Mouse (Mus musculus) brown adipose tissue, adult 24 weeks (tissue): ENCODE measurements around the gene Apbb2. TPM values are rescaled to one million over a fixed set of nuclear protein-coding genes. Genes with fewer than 3 reads are reported as not detected.
"Not testable (repeated sequence)": the region's sequence is repeated elsewhere in the genome, so short reads cannot be mapped to it uniquely, and the experiment has no call there.

Experiments used
- H3K27ac ChIP-seq: fragments of 200-500 bp; replicated peaks from 2 replicates; pipeline ENCODE4 v1.5.1; 2012; ENCODE audit warnings: low read depth, mild to moderate bottlenecking, low read length
- H3K4me1 ChIP-seq: fragments of 200-500 bp; 2 replicates; pipeline ENCODE4 v1.6.1; 2012; ENCODE audit warnings: low read length, mixed read lengths; ENCODE audit not compliant: control insufficient read depth, insufficient read depth, insufficient read length
- H3K4me3 ChIP-seq: fragments of 200-500 bp; 2 replicates; pipeline ENCODE4 v1.5.1; 2012; ENCODE audit warnings: low read depth, mild to moderate bottlenecking, low read length, moderate library complexity; ENCODE audit not compliant: insufficient read depth
- polyA plus RNA-seq: library from polyadenylated mRNA; stranded (reverse); fragments of >200 nt; gene quantifications from 2 replicates; pipeline ENCODE4 v1.2.4, GENCODE M21; 2012; ENCODE audit not compliant: missing spikeins, insufficient read depth, insufficient read length

The Apbb2 gene
- polyA plus RNA-seq, 1 experiment: 3.5 TPM

DNA sequence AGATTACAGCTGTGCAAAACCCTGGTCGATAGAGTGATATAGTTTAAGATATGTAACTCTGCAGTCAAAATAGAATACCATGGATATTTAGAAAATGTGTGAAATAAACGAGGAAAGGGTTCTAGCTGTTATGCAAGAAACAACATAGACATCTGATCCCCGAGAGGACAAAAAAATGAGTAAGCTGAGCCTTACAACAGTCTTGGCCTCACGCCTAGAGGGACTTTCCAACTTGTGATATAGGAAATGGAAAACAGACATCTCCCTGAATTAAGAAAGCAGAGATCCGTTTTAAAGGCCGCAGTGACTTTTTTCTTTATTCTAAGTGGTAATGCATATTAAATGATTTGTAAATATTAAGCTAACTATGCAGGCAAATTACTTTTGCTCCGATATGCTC, 349.0 kb downstream of the Apbb2 start:
- Histone ChIP-seq H3K4me3 (no peak overlapping the region), H3K4me1 (no peaks in the 10 kb centered on the region), H3K27ac (no peak overlapping the region)

DNA sequence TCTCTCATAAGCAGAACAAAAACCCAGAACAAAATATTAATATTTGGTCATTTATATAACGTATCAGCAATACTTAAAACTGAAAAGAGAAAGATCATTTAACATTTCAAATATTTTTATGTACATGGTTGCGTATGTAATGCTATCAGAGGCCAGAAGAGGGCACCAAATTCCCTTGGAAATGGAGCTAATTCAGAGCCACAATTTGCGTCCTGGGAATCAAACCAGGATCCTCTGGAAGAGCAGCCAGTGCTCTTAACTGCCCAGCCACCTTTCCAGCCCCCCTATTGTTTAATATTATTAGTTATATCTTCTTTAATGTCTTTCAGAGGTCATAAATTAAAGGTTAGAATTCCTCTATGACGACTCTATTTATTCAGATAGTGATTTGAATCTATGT, 355.2 kb downstream of the Apbb2 start:
- no peaks in the 10 kb centered on the region for H3K4me1 ChIP-seq
- no peak overlapping the region for H3K27ac ChIP-seq
- H3K4me3 ChIP-seq: no peak overlapping the region

DNA sequence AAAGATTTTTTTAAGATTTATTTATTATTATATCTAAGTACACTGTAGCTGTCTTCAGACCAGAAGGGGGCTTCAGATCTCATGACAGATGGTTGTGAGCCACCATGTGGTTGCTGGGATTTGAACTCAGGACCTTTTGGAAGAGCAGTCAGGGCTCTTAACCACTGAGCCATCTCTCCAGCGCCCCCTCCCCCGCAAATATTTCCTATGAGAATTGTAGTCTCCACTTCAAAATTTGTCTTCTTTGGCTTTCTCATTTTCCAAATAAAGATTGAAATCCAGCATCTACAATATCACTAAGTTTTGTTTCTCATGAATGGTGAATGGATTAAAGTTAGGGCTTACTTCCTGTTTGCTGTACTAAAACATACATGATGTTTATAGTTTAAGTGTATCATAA, 356.1 kb downstream of the Apbb2 start:
- H3K27ac ChIP-seq: no peak overlapping the region
- no peak overlapping the region for H3K4me3 ChIP-seq
- H3K4me1 ChIP-seq: no peaks in the 10 kb centered on the region

DNA sequence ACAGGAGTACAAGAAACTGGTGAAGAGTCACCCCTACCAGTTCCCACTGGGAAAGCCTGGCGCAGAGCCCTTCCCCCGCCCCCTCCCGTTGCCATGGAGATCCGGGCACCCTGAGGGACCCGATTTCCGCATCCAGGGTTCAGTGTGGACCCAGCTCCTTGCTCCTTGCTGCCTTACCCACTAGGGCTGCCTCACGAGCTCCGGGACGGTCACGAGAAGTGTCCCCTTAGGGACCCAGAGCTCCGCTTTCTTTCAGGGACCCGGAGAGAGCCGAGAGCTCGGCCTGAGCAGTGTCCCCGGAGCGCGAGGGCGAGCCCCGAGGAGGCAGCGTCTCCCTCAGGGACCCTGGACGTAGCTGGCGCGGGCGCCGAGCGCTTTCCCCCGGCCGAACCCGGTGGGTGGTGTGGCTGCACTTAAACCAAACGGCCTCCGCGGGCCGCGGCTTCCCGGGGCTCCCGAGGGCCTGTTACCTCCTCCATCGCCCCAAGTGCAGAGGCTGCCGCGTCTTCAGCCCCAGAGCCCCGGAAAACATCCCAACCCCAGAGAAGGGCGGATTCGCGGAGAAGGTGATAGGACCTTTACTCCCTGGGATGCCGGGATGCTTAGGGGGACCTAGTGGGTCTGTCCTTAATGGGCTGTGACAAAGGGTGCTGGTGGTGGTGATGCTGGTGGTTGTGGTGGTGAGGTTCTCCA, 358.7 kb downstream of the Apbb2 start, which contains the start of gene Nsun7:
Gene Nsun7 (plus strand): TSS at position 142 of the 693 bp plus-strand sequence.
- Histone ChIP-seq H3K27ac (no peak within 1 kb of the TSS), H3K4me1 (no peaks in the 10 kb centered on the region), H3K4me3 (peak within 1 kb of the TSS; percentile 63)

DNA sequence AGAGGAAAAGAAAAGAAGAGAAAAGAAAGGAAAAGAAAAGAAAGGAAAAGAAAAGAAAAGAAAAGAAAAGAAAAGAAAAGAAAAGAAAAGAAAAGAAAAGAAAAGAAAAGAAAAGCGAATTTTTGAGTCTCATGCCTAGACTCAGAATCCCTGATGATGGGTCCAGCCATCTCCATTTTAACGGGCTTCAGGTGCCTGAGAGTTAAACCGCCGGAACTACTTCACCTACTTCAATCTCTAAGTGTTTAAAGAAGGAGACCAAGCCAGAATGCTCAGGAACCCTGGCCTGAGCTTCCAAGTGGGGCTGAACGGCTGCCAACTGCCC, 359.2 kb downstream of the Apbb2 start:
- not testable (repeated sequence) for H3K4me1 ChIP-seq, H3K27ac ChIP-seq
- H3K4me3 ChIP-seq: peak overlapping the region; percentile 63

DNA sequence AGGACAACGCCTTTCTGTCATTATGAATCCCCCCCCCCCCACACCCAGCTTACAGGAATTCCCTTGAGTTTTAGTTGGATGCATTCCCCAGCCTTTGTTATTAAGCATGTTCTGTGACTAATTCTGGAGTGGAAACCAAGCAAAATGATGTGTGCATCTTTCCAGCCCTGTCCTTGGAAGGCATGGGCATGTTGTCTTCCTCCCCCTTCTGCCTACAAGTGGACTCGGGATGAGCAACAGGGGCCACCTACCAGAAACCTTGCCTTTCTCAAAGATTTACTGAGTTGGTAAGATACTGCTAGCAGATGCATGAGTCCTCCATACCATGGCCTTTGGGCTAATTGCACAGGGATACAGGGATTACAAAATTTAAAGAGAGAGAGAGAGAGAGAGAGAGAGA, 359.6 kb downstream of the Apbb2 start:
- Histone ChIP-seq H3K4me1 (no peaks in the 10 kb centered on the region), H3K4me3 (no peak overlapping the region), H3K27ac (no peak overlapping the region)

DNA sequence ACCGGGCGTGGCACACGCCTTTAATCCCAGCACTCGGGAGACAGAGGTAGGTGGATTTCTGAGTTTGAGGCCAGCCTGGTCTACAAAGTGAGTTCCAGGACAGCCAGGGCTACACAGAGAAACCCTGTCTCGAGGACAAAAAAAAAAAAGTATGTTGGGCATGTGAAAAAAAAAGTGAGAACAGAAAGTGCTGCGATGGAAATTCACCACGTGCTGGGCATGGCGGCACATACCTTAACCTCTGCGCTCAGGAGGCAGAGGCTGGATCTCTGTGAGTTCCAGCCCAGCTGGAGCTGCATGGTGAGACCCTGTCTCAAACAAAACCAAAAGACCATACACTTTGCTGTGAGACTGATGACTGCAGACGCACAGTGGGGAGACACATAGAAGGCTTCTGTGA, 363.5 kb downstream of the Apbb2 start:
- H3K27ac ChIP-seq: no peak overlapping the region
- H3K4me1 ChIP-seq: no peaks in the 10 kb centered on the region
- H3K4me3 ChIP-seq: no peak overlapping the region

DNA sequence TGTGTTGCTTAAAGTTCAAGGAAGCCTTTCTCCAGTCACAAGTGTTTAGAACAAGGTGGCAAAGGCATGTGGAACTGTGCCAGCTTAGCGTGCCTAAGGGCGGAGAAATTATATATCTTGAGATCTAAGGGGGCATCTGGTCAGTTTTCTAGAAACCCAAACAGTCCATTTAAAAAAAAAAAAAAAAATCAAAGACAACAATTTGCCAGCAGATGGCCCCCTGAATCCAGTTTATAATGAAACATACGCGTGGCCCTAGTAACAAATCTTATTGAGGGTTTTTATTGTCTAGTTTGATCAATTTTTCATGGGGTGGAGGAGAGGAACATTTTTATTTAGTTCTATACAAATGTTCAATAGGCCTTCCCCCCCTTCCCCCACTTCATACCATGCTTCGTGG, 365.4 kb downstream of the Apbb2 start:
- Histone ChIP-seq H3K4me3 (no peak overlapping the region), H3K4me1 (no peaks in the 10 kb centered on the region), H3K27ac (no peak overlapping the region)

Other genes with a start within 250 kb of the Apbb2 start
- 3.3 TPM in 1 of 2 replicates, not detected in the other for gene Uchl1, start 57.3 kb upstream of the Apbb2 start, polyA plus RNA-seq
- gene Limch1, start 127.0 kb upstream of the Apbb2 start, polyA plus RNA-seq: 15.4 and 18.3 TPM in 2 replicates